Mouse (Mus musculus) embryonic facial prominence, embryonic 11.5 days (tissue): Measurements from ENCODE around the gene Cwh43. TPM values are rescaled to one million over a fixed set of nuclear protein-coding genes. Genes with fewer than 3 reads are reported as not detected.
A peak's percentile ranks its signal among the peaks of the same experiment; 100 is the strongest.

Experiments
- ATAC-seq: fragments of 200-750 bp; cut with Nextera tagmentation; replicated peaks from 2 replicates; pipeline ENCODE4 v1.8.0; 2017; ENCODE audit warnings: low read depth; ENCODE audit not compliant: insufficient number of reproducible peaks, low FRiP score, low TSS enrichment
- DNase-seq: peaks from one replicate; pipeline ENCODE4 v3.0.0-alpha.2; 2015; ENCODE audit warnings: low spot score
- H3K27ac ChIP-seq: fragments of 300-500 bp; sonication (generic); replicated peaks from 2 replicates; pipeline ENCODE4 v1.5.1; 2014; ENCODE audit warnings: mild to moderate bottlenecking, low read depth, low read length, control low read depth
- H3K27me3 ChIP-seq: fragments of 300-500 bp; sonication (generic); 2 replicates; pipeline ENCODE4 v1.6.1; 2014; ENCODE audit warnings: mild to moderate bottlenecking, low read length, moderate library complexity, mixed read lengths; ENCODE audit not compliant: control insufficient read depth, insufficient read depth
- H3K36me3 ChIP-seq: fragments of 300-500 bp; sonication (generic); replicated peaks from 2 replicates; pipeline ENCODE4 v1.6.1; 2014; ENCODE audit warnings: low read depth, mild to moderate bottlenecking, low read length, moderate library complexity, mixed read lengths; ENCODE audit not compliant: control insufficient read depth, insufficient read depth
- H3K4me1 ChIP-seq: fragments of 300-500 bp; sonication (generic); 2 replicates; pipeline ENCODE4 v1.6.1; 2014; ENCODE audit warnings: low read length, mixed read lengths; ENCODE audit not compliant: control insufficient read depth, insufficient read depth
- H3K4me2 ChIP-seq: fragments of 300-500 bp; sonication (generic); 2 replicates; pipeline ENCODE4 v1.6.1; 2014; ENCODE audit warnings: low read depth, mild to moderate bottlenecking, control low read depth, low read length, moderate library complexity
- H3K4me3 ChIP-seq: fragments of 300-500 bp; sonication (generic); 2 replicates; pipeline ENCODE4 v1.5.1; 2014; ENCODE audit warnings: low read depth, low read length, control low read depth
- H3K9ac ChIP-seq: fragments of 300-500 bp; sonication (generic); replicated peaks from 2 replicates; pipeline ENCODE4 v1.6.1; 2014; ENCODE audit warnings: mild to moderate bottlenecking, control low read depth, low read length
- H3K9me3 ChIP-seq: fragments of 300-500 bp; sonication (generic); replicated peaks from 2 replicates; pipeline ENCODE4 v1.6.1; 2016; ENCODE audit warnings: mild to moderate bottlenecking, low read length, inconsistent platforms, mixed read lengths; ENCODE audit not compliant: control insufficient read depth
- WGBS: fragments of 180-500 bp; shearing (Covaris S2); extraction: QIAGEN DNeasy Blood & Tissue Kit; methylation state at CpG from one replicate; pipeline ENCODE4 v1.1.7; 2014; 5-methylcytosine and 5-hydroxymethylcytosine counted together
- polyA plus RNA-seq: library from polyadenylated mRNA; unstranded; fragments of >200 nt; fragmentation: Nextera tagmentation; extraction: Ambion mirVana; gene quantifications from 2 replicates; pipeline ENCODE4 v1.2.1, GENCODE M21; 2014

The Cwh43 gene
- 0.14 TPM in 1 of 2 replicates, not detected in the other for polyA plus RNA-seq

DNA sequence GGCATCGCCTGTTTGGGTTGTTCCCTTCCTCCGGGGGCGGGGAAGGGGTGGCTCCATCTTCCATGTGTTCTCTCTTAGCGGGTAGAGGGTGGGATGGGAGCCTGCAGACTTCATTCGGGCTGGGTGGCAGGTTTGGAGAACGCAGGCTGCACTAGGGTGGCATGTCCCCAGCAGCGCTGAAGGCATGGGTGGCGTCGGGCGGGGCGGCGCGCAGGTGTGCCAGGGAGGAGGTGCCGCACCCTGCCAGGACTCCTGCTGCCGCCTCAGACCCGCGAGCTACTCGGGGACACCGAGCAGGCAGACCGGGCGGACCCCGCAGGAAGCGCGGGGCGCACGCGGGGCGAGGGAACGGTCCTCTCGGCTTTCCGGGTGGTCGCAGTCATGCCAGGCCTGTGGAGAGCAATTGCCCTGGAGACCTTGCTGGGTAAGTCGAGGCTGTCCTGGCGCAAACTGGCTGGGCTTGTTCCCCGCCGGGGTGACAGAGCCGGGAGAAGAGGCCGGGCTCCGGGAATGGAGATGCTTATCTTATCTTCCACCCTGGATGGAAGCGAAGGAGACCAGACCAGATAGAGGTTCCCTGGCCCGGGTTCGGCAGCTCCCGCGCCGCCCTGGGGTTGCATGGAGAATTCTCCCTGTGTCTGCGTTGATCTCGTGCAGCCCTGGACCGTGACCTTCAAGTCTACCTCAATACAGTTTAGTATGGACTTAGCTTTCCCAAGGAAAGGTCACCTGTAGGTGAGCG is at the start of gene Cwh43:
Cwh43 (plus strand) TSS at position 95 of the 742 bp plus-strand sequence.
- peak within 1 kb of the TSS; percentile 28 for H3K4me3 ChIP-seq
- WGBS = 2% methylated on average over 49 of the region's 49 CpGs
- no peaks in the 10 kb centered on the region for H3K9me3 ChIP-seq
- H3K4me2 ChIP-seq = peak within 1 kb of the TSS; percentile 67
- DNase-seq = no peak
- H3K4me1 ChIP-seq = peaks cover 3% of the 10 kb centered on the region; the same call in 1 of the 2 replicates
- H3K9ac ChIP-seq = no peak within 1 kb of the TSS
- H3K27me3 ChIP-seq = peaks cover 8% of the 10 kb centered on the region
- no peak for ATAC-seq
- no peak within 1 kb of the TSS for H3K27ac ChIP-seq
- no peaks in the 10 kb centered on the region for H3K36me3 ChIP-seq

DNA sequence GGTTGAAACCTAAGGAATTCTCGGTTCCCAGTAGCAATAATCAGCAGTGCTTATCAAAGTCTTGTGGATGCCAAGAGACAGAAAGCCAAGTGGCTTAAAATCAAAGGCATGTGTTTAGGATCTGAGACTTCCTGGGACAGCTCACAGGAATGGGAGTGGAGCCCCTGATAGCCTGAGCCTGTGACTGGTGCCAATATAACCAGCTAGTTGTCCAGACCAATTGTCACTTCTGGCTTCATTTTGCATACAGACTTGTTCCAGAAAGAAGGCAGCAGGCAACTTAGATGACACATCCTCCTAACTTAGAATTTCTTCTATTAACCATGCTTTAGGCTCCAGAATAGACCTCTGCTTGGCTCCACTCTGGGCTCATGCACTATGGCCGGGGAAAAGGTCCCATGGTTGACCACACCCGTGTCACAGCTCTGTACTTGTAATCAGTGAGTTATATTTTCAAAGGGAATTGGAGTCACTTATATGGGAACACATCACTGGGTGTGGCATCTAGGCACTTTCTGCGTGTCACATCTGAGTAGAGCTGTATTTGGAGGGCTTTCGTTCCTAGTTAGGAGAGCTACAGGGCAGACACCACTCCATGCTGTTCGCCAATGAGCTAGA is 46.6 kb upstream of the Cwh43 start:
- 79% methylated on average over 6 of the region's 6 CpGs for WGBS
- no peak overlapping the region for H3K4me2 ChIP-seq
- H3K4me3 ChIP-seq = no peak overlapping the region
- H3K27ac ChIP-seq = no peak overlapping the region
- H3K9ac ChIP-seq = no peak overlapping the region
- H3K36me3 ChIP-seq = no peaks in the 10 kb centered on the region
- no peaks in the 10 kb centered on the region for H3K27me3 ChIP-seq
- no peak for ATAC-seq
- H3K9me3 ChIP-seq = no peaks in the 10 kb centered on the region
- H3K4me1 ChIP-seq = no peaks in the 10 kb centered on the region
- no peak for DNase-seq

DNA sequence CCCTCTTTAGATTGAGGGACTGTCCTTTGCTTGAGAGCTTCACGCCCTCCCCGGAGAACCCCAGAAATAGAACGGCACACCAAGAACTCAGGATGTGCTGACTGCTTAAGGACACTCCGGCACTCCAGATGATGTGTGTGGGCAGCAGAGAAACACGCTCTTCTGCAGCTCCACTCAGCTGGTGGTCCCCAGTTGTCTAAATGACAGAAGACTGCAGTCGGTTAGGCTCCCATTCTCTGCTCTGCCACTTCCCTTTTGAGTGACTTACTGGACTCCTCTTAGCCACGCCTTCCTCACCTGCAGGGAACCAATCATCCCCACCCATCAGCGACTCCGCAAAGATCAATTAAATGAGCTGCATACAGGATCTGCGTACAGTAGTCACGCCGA is 46.1 kb upstream of the Cwh43 start:
- WGBS = 31% methylated on average over 12 of the region's 12 CpGs
- no peak for ATAC-seq
- Histone ChIP-seq H3K4me3 (no peak overlapping the region), H3K27me3 (no peaks in the 10 kb centered on the region), H3K36me3 (no peaks in the 10 kb centered on the region), H3K4me2 (no peak overlapping the region), H3K27ac (no peak overlapping the region), H3K4me1 (no peaks in the 10 kb centered on the region), H3K9ac (no peak overlapping the region), H3K9me3 (no peaks in the 10 kb centered on the region)
- no peak for DNase-seq

GRCm38 (mm10) chr5:73360240-73360639 is 45.6 kb upstream of the Cwh43 start:
- H3K36me3 ChIP-seq = no peaks in the 10 kb centered on the region
- WGBS = 22% methylated on average over 12 of the region's 12 CpGs
- no peaks in the 10 kb centered on the region for H3K27me3 ChIP-seq
- no peaks in the 10 kb centered on the region for H3K4me1 ChIP-seq
- H3K4me2 ChIP-seq = no peak overlapping the region
- no peak overlapping the region for H3K9ac ChIP-seq
- H3K9me3 ChIP-seq = no peaks in the 10 kb centered on the region
- H3K27ac ChIP-seq = no peak overlapping the region
- ATAC-seq (no peak), DNase-seq (no peak)
- H3K4me3 ChIP-seq = no peak overlapping the region

- no peak for DNase-seq
- no peaks in the 10 kb centered on the region for H3K4me1 ChIP-seq
- H3K4me2 ChIP-seq = no peak overlapping the region
- no peak for ATAC-seq
- no peak overlapping the region for H3K4me3 ChIP-seq
- H3K9me3 ChIP-seq = no peaks in the 10 kb centered on the region
- no peak overlapping the region for H3K27ac ChIP-seq
- H3K36me3 ChIP-seq = no peaks in the 10 kb centered on the region
- H3K27me3 ChIP-seq = no peaks in the 10 kb centered on the region
- WGBS = 85% methylated on average over 7 of the region's 7 CpGs
- H3K9ac ChIP-seq = no peak overlapping the region
Measured at GRCm38 (mm10) chr5:73362338-73362737, 43.5 kb upstream of the Cwh43 start.

DNA sequence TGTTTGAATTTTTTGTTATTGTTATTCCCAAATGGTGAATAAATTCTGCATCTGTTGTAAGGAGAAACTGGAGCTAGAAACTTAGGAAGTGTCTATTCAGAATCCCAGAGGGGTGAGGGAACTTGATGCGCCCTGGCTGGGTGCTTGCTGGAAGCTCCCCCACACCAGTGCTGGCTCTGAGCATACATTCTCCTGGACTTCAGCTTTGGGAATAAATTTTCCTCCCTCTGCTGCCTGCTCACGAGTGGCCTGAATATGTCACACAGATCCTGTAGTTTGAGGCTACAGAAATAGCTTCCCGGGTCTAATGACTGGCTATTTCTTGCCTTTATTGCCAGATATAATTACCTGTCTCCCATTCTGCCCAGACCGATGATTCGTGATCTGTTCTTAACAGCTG is 43.1 kb upstream of the Cwh43 start:
- Histone ChIP-seq H3K27ac (no peak overlapping the region), H3K27me3 (no peaks in the 10 kb centered on the region), H3K4me1 (no peaks in the 10 kb centered on the region), H3K36me3 (no peaks in the 10 kb centered on the region), H3K4me3 (no peak overlapping the region), H3K4me2 (no peak overlapping the region), H3K9me3 (no peaks in the 10 kb centered on the region), H3K9ac (no peak overlapping the region)
- DNase-seq = no peak
- ATAC-seq = no peak
- 89% methylated on average over 5 of the region's 5 CpGs for WGBS

DNA sequence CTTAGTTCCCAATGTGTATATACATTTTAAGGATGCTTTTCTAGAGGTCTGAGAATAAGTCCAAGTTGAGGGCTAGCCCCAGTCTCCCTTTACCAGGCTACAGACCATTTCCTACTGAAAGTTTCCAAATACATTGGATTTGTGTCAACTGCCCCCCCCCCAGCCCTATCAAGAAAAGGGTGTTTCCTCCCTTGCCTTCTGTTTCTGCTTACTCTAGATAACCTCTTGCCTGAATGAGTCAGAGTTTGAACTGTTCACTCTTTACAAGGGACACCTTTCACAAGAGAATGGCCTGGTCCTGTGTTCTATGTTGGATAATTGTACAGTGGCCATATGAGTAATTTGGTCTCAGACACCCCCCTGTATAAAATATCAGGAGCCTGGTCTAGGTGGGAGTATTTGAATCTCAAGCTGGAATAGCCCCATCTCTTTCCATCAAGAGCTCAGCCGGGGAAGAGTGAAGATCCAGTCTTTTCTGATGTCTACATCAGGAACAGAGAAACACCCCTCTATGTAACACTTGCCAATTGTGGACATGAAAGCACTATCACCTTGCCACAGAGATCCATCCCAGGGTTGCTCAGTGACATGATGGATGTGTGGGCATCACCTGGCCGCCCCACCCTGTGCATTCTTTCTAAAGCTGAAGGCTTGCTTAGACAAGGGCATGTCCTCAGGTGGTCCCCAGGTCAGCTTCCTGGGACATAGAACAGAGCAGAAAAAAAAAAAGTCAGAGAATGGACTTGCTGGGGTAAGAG is 41.6 kb upstream of the Cwh43 start:
- H3K4me3 ChIP-seq = no peak overlapping the region
- no peaks in the 10 kb centered on the region for H3K36me3 ChIP-seq
- no peak for ATAC-seq

DNA sequence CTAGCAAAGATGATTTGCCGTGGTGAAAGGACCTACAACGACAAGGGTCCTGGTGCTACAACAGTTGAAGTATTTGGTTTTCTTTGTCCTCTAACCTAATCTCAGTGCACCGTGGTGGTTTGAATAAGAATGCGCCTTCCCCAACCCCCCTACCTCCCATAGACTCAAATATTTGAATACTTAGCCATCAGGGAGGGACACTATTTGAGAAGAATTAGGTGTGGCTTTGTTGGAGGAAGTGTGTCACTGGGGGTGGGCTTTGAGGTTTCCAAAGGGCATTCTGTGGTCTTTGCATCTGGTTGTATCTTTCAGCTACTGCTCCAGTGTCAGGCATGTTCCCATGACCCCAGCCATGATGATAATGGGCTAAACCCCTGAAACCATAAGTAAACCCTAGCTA is 38.0 kb upstream of the Cwh43 start:
- no peak for DNase-seq
- no peak for ATAC-seq
- Histone ChIP-seq H3K4me3 (no peak overlapping the region), H3K27me3 (no peaks in the 10 kb centered on the region), H3K9ac (no peak overlapping the region), H3K4me1 (no peaks in the 10 kb centered on the region), H3K36me3 (no peaks in the 10 kb centered on the region), H3K27ac (no peak overlapping the region), H3K9me3 (no peaks in the 10 kb centered on the region), H3K4me2 (no peak overlapping the region)
- WGBS = 76% methylated on average over 4 of the region's 4 CpGs

More for the DNA sequence above, 41.6 kb upstream of the Cwh43 start:
- H3K4me2 ChIP-seq = no peak overlapping the region
- 89% methylated on average over 2 of the region's 2 CpGs for WGBS
- no peaks in the 10 kb centered on the region for H3K27me3 ChIP-seq
- no peaks in the 10 kb centered on the region for H3K4me1 ChIP-seq
- no peak overlapping the region for H3K27ac ChIP-seq
- no peaks in the 10 kb centered on the region for H3K9me3 ChIP-seq
- no peak overlapping the region for H3K9ac ChIP-seq
- no peak for DNase-seq
